Mouse (Mus musculus) liver, adult 2 months (tissue): ENCODE measurements around the gene Pter. TPM values are rescaled to one million over a fixed set of nuclear protein-coding genes. Genes with fewer than 3 reads are reported as not detected.

Experiments
- DNase-seq: peaks from one replicate; pipeline ENCODE4 v3.0.0-alpha.2; 2011; ENCODE audit warnings: low read depth, low spot score; ENCODE audit errors: extremely low read depth
- H3K27ac ChIP-seq: fragments of 200-500 bp; replicated peaks from 2 replicates; pipeline ENCODE4 v1.5.1; 2012; ENCODE audit warnings: low read depth, mild to moderate bottlenecking, control low read depth, inconsistent platforms, low read length; ENCODE audit not compliant: insufficient read depth
- H3K27me3 ChIP-seq: fragments of 200-500 bp; 2 replicates; pipeline ENCODE4 v1.6.1; 2012; ENCODE audit warnings: mild to moderate bottlenecking, moderate library complexity, low read length, inconsistent platforms; ENCODE audit not compliant: control insufficient read depth, insufficient read depth
- H3K36me3 ChIP-seq: fragments of 200-500 bp; 2 replicates; pipeline ENCODE4 v1.6.1; 2012; ENCODE audit warnings: low read length, inconsistent platforms; ENCODE audit not compliant: control insufficient read depth, insufficient read depth
- H3K4me1 ChIP-seq: fragments of 200-500 bp; 2 replicates; pipeline ENCODE4 v1.6.1; 2011; ENCODE audit warnings: low read length; ENCODE audit not compliant: control insufficient read depth, insufficient read depth
- H3K4me3 ChIP-seq: fragments of 200-500 bp; 2 replicates; pipeline ENCODE4 v1.5.1; 2011; ENCODE audit warnings: low read depth, mild to moderate bottlenecking, control low read depth, low read length, moderate library complexity; ENCODE audit not compliant: insufficient read depth
- H3K79me2 ChIP-seq: fragments of 200-500 bp; 2 replicates; pipeline ENCODE4 v1.6.1; 2012; ENCODE audit warnings: inconsistent platforms, mild to moderate bottlenecking, low read length, moderate library complexity; ENCODE audit not compliant: control insufficient read depth, insufficient read depth
- H3K9ac ChIP-seq: fragments of 200-500 bp; 2 replicates; pipeline ENCODE4 v1.6.1; 2012; ENCODE audit warnings: low read depth, mild to moderate bottlenecking, control low read depth, inconsistent platforms, low read length
- CTCF ChIP-seq: fragments of 200-500 bp; IDR thresholded peaks from 2 replicates; pipeline ENCODE4 v1.5.1; 2011; ENCODE audit warnings: low read depth, low read length, control low read depth
- POLR2A ChIP-seq: fragments of 200-500 bp; IDR thresholded peaks from 2 replicates; pipeline ENCODE4 v1.6.1; 2011; ENCODE audit warnings: low read length, control low read depth; ENCODE audit not compliant: insufficient read depth; ENCODE audit errors: extremely low read depth
- WGBS: fragments of 180-500 bp; shearing (Covaris S2); methylation state at CpG from one replicate; pipeline ENCODE4 v1.1.7; 2018; 5-methylcytosine and 5-hydroxymethylcytosine counted together
- polyA plus RNA-seq: library from polyadenylated mRNA; depleted of rRNA; stranded (reverse); fragments of >200 nt; gene quantifications from 2 replicates; pipeline ENCODE4 v1.2.3, GENCODE M21; 2012
- total RNA-seq: library from RNA; depleted of rRNA; stranded (reverse); fragments of >200 nt; gene quantifications from 2 replicates; pipeline ENCODE4 v1.2.3, GENCODE M21; 2014

Pter gene
- total and polyA plus RNA-seq, 2 experiments, result 49.9 to 115 TPM

GRCm38 (mm10) chr2:12977367-12977766, 53.5 kb downstream of the Pter start:
- H3K4me1 ChIP-seq, result 0 out of 2 replicates have a peak, but pooled peaks cover 5% of the 10 kb centered on the region
- TF ChIP-seq CTCF, result no peak
- TF ChIP-seq POLR2A, result no peak
- 93% methylated on average over 7 of the region's 7 CpGs for WGBS
- H3K36me3 ChIP-seq, result peaks cover 54% of the 10 kb centered on the region
- no peak overlapping the region for H3K9ac ChIP-seq
- H3K79me2 ChIP-seq, result no peaks in the 10 kb centered on the region
- DNase-seq, result no peak
- no peaks in the 10 kb centered on the region for H3K27me3 ChIP-seq
- no peak overlapping the region for H3K4me3 ChIP-seq
- no peak overlapping the region for H3K27ac ChIP-seq

DNA sequence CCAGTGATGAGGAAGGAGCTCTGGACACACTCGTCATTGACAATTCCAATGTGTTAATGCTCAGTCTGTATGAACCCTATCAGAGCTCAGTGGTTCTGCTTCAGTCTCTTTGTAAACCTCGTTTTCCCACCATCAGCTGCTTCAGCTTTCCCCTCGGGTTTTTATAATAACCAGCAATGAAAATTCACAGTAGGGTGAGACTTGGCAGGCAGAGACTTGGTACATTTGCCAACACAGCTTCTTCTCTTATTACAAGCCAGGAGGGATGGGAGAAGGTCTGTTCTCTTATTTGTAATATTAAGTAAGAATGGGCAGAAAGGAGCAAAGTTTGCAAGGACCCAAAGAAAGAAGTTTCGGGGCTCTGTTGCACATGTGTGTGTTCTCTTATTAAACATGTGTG, 54.9 kb downstream of the Pter start:
- no peak for DNase-seq
- Histone ChIP-seq H3K9ac (no peak overlapping the region), H3K27me3 (no peaks in the 10 kb centered on the region), H3K4me3 (no peak overlapping the region), H3K36me3 (peaks cover 56% of the 10 kb centered on the region), H3K79me2 (no peaks in the 10 kb centered on the region), H3K27ac (no peak overlapping the region), H3K4me1 (no peaks in the 10 kb centered on the region)
- TF ChIP-seq CTCF, result no peak
- no peak for TF ChIP-seq POLR2A
- 84% methylated on average over 4 of the region's 4 CpGs for WGBS

GRCm38 (mm10) chr2:12984901-12985732, 61.3 kb downstream of the Pter start:
- WGBS, result 82% methylated on average over 4 of the region's 4 CpGs
- Histone ChIP-seq H3K9ac (no peak overlapping the region), H3K79me2 (no peaks in the 10 kb centered on the region), H3K4me1 (no peaks in the 10 kb centered on the region), H3K4me3 (no peak overlapping the region), H3K36me3 (peaks cover 30% of the 10 kb centered on the region), H3K27ac (no peak overlapping the region), H3K27me3 (no peaks in the 10 kb centered on the region)
- peak; percentile 52 for DNase-seq
- TF ChIP-seq POLR2A (no peak), CTCF (no peak)

DNA sequence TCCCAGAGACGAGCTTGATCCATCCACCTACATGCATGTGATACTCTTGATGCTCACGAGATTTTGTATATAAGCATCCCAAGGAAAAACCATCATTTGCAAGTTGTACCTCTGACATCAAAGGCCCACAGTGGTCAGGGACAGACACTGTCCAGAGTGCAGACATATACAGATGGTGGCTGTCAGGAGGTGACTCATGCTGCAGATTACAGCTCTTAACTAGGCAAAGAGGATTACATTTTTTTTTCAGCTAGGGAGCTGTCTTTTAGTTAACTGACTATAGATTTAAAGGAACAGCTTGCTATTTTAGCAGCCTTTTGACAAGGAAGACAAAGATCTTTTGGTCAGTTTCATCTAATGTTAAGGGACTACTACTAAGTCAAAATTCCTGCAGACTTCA, 76.2 kb downstream of the Pter start:
- no peak overlapping the region for H3K4me3 ChIP-seq
- DNase-seq, result no peak
- WGBS, result 94% methylated on average over 2 of the region's 2 CpGs
- H3K36me3 ChIP-seq, result peaks cover 42% of the 10 kb centered on the region
- no peak overlapping the region for H3K27ac ChIP-seq
- H3K27me3 ChIP-seq, result no peaks in the 10 kb centered on the region
- H3K4me1 ChIP-seq, result no peaks in the 10 kb centered on the region
- TF ChIP-seq POLR2A (no peak), CTCF (no peak)
- H3K9ac ChIP-seq, result no peak overlapping the region
- no peaks in the 10 kb centered on the region for H3K79me2 ChIP-seq

GRCm38 (mm10) chr2:13008433-13008832, 84.6 kb downstream of the Pter start:
- H3K4me1 ChIP-seq, result peaks cover 6% of the 10 kb centered on the region
- H3K79me2 ChIP-seq, result no peaks in the 10 kb centered on the region
- TF ChIP-seq CTCF, result no peak
- TF ChIP-seq POLR2A, result no peak
- H3K9ac ChIP-seq, result no peak overlapping the region
- WGBS, result 84% methylated on average over 1 of the region's 1 CpGs
- H3K27ac ChIP-seq, result no peak overlapping the region
- no peaks in the 10 kb centered on the region for H3K27me3 ChIP-seq
- H3K4me3 ChIP-seq, result no peak overlapping the region
- H3K36me3 ChIP-seq, result no peaks in the 10 kb centered on the region
- DNase-seq, result no peak

DNA sequence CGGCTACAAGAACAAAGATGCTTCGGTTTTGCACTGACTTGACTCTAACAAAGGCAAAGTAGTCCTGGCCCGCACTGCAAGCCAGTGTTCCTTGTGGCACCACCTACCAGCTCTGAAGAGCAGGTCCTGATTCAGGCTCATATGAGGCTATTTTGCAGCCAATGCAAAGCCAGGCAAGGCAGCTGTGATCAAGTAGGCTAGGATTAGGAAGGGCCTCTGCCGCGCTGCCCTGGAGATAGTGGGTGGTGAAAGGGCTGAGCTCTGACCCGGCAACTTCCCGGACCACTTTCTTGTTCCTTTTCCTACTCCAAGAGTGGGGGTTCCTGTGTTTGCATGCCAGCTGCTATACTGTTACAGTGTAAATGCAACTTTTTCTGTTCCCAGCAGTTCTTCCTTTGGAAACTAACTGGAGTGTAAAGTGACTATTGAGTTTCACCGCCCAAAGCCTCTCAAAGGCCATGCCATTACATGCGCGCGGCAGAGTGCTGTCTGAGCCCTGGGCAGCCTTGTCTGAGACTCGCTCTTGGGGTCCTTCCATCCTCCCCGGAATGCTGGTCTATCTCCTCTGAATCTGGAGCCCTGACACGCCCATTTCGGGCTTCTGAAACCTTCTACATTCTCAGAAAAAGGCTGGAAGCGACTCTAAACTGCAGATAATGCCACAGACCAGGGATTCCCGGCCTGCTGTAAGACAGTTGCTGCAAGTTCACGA, 85.6 kb downstream of the Pter start:
- Histone ChIP-seq H3K27me3 (no peaks in the 10 kb centered on the region), H3K4me3 (no peak overlapping the region), H3K27ac (no peak overlapping the region), H3K9ac (no peak overlapping the region), H3K4me1 (peaks cover 6% of the 10 kb centered on the region), H3K79me2 (no peaks in the 10 kb centered on the region), H3K36me3 (no peaks in the 10 kb centered on the region)
- no peak for TF ChIP-seq POLR2A
- no peak for TF ChIP-seq CTCF
- 40% methylated on average over 18 of the region's 18 CpGs for WGBS
- no peak for DNase-seq
